Mouse (Mus musculus) myocyte (in vitro differentiated cells): ENCODE measurements around the gene Rab44.

ENCODE experiments used
- CEBPB ChIP-seq: IDR thresholded peaks from 2 replicates; pipeline ENCODE4 v1.6.1; 2011; ENCODE audit warnings: mild to moderate bottlenecking, moderate library complexity; ENCODE audit not compliant: poor library complexity, insufficient read depth, severe bottlenecking
- MAX ChIP-seq: IDR thresholded peaks from one replicate; pipeline ENCODE4 v1.6.1; 2011; ENCODE audit warnings: low read depth, mild to moderate bottlenecking, control low read depth
- POLR2A ChIP-seq: IDR thresholded peaks from one replicate; pipeline ENCODE4 v1.6.1; 2011; ENCODE audit warnings: low read depth, mild to moderate bottlenecking, control low read depth, moderate library complexity; ENCODE audit not compliant: insufficient read length
- POLR2AphosphoS2 ChIP-seq: IDR thresholded peaks from one replicate; pipeline ENCODE4 v1.6.1; 2011; ENCODE audit warnings: low read depth, control low read depth; ENCODE audit not compliant: insufficient read length
- TCF12 ChIP-seq: IDR thresholded peaks from one replicate; pipeline ENCODE4 v1.6.1; 2011; ENCODE audit warnings: mild to moderate bottlenecking, control low read depth; ENCODE audit not compliant: poor library complexity, insufficient read depth, severe bottlenecking

DNA sequence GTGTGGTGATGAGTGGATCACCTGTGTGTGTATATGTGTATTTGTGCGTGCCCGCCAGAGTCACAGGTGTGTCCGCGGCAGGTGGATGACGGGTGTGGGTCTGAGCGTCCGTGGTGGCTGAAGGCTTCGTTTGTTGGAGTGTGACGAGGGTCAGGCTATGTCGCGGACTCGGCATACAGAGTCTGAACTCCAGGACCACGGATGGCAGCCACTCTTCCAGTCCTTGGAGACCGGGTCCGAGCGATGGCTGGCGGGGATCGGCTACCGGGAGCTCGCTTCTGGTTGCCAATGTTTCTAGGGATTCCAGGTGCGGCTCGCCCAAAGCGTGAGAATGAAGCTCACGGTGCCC is 20.0 kb upstream of the Rab44 start:
- TF ChIP-seq MAX (no peak), POLR2A (peak; percentile 67), CEBPB (no peak), TCF12 (no peak), POLR2AphosphoS2 (peak; percentile 8)
